Mouse (Mus musculus) embryonic facial prominence, embryonic 10.5 days (tissue): ENCODE data around the gene Calcoco2. TPM values are rescaled to one million over a fixed set of nuclear protein-coding genes. Genes with fewer than 3 reads are reported as not detected.
"Not testable (repeated sequence)": the region's sequence is repeated elsewhere in the genome, so short reads cannot be mapped to it uniquely, and the experiment has no call there.

Experiments used
- DNase-seq: peaks from one replicate; pipeline ENCODE4 v3.0.0-alpha.2; 2017; ENCODE audit warnings: low spot score
- H3K27ac ChIP-seq: fragments of 300-500 bp; sonication (generic); replicated peaks from 2 replicates; pipeline ENCODE4 v1.5.1; 2016; ENCODE audit warnings: mild to moderate bottlenecking
- H3K27me3 ChIP-seq: fragments of 300-500 bp; sonication (generic); replicated peaks from 2 replicates; pipeline ENCODE4 v1.6.1; 2016; ENCODE audit warnings: low read depth, mild to moderate bottlenecking; ENCODE audit not compliant: poor library complexity, severe bottlenecking
- H3K36me3 ChIP-seq: fragments of 300-500 bp; sonication (generic); replicated peaks from 2 replicates; pipeline ENCODE4 v1.6.1; 2016; ENCODE audit warnings: mild to moderate bottlenecking, moderate library complexity
- H3K4me1 ChIP-seq: fragments of 300-500 bp; sonication (generic); 2 replicates; pipeline ENCODE4 v1.6.1; 2016
- H3K4me3 ChIP-seq: fragments of 300-500 bp; sonication (generic); 2 replicates; pipeline ENCODE4 v1.5.1; 2016; ENCODE audit warnings: mild to moderate bottlenecking, moderate library complexity
- H3K9me3 ChIP-seq: fragments of 300-500 bp; sonication (generic); 2 replicates; pipeline ENCODE4 v1.6.1; 2016; ENCODE audit warnings: mild to moderate bottlenecking
- WGBS: fragments of 180-500 bp; shearing (Covaris S2); methylation state at CpG from one replicate; pipeline ENCODE4 v1.1.7; 2016; 5-methylcytosine and 5-hydroxymethylcytosine counted together
- polyA plus RNA-seq: library from polyadenylated mRNA; unstranded; fragments of >200 nt; fragmentation: Nextera tagmentation; extraction: Ambion mirVana; gene quantifications from 2 replicates; pipeline ENCODE4 v1.2.1, GENCODE M21; 2016

Gene Calcoco2
- polyA plus RNA-seq, 1 experiment from 2014 or later = not detected

DNA sequence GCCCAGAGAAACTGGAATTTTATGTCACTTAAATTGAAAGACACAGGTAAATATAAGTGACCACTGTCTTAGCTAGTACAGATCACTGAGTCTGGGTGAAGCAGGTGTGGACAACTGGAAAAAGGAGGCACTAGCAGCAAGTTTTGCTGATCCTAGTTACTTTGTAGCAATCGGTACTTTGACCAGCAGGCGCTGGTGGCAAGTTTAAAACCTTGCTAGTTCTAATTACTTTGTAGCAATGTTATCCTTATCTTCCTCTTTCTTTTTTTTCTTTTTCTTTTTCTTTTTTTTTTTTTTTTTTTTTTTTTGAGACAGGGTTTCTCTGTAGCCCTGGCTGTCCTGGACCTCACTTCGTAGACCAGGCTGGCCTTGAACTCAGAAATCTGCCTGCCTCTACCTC, 4.4 kb upstream of the Calcoco2 start:
- Histone ChIP-seq H3K36me3 (no peaks in the 10 kb centered on the region), H3K4me3 (no peak overlapping the region), H3K27ac (no peak overlapping the region), H3K4me1 (no peaks in the 10 kb centered on the region), H3K27me3 (peaks cover 11% of the 10 kb centered on the region), H3K9me3 (no peaks in the 10 kb centered on the region)
- DNase-seq = no peak
- WGBS = 90% methylated on average over 3 of the region's 3 CpGs

GRCm38 (mm10) chr11:96115416-96115815, 3.7 kb upstream of the Calcoco2 start:
- Histone ChIP-seq H3K27me3 (peaks cover 8% of the 10 kb centered on the region), H3K4me1 (no peaks in the 10 kb centered on the region), H3K4me3 (no peak overlapping the region), H3K27ac (no peak overlapping the region), H3K36me3 (no peaks in the 10 kb centered on the region), H3K9me3 (no peaks in the 10 kb centered on the region)
- DNase-seq = no peak
- WGBS = 91% methylated on average over 6 of the region's 6 CpGs

GRCm38 (mm10) chr11:96114077-96114476, 2.3 kb upstream of the Calcoco2 start:
- no peaks in the 10 kb centered on the region for H3K27me3 ChIP-seq
- 63% methylated on average over 2 of the region's 2 CpGs for WGBS

GRCm38 (mm10) chr11:96110950-96111349, 814 bp downstream of the Calcoco2 start:
- not testable (repeated sequence) for H3K27ac ChIP-seq, H3K9me3 ChIP-seq, H3K4me1 ChIP-seq, DNase-seq, H3K36me3 ChIP-seq, H3K27me3 ChIP-seq, H3K4me3 ChIP-seq
- 54% methylated on average over 2 of the region's 2 CpGs for WGBS

More at GRCm38 (mm10) chr11:96114077-96114476, 2.3 kb upstream of the Calcoco2 start:
- no peaks in the 10 kb centered on the region for H3K36me3 ChIP-seq
- no peaks in the 10 kb centered on the region for H3K4me1 ChIP-seq
- DNase-seq = no peak
- H3K27ac ChIP-seq = no peak overlapping the region
- no peaks in the 10 kb centered on the region for H3K9me3 ChIP-seq
- H3K4me3 ChIP-seq = no peak overlapping the region

GRCm38 (mm10) chr11:96108376-96108775, 3.4 kb downstream of the Calcoco2 start:
- no peak for DNase-seq
- no peaks in the 10 kb centered on the region for H3K9me3 ChIP-seq
- H3K36me3 ChIP-seq = no peaks in the 10 kb centered on the region
- WGBS = 84% methylated on average over 1 of the region's 1 CpGs
- H3K4me3 ChIP-seq = no peak overlapping the region
- H3K4me1 ChIP-seq = no peaks in the 10 kb centered on the region
- no peak overlapping the region for H3K27ac ChIP-seq
- H3K27me3 ChIP-seq = no peaks in the 10 kb centered on the region

DNA sequence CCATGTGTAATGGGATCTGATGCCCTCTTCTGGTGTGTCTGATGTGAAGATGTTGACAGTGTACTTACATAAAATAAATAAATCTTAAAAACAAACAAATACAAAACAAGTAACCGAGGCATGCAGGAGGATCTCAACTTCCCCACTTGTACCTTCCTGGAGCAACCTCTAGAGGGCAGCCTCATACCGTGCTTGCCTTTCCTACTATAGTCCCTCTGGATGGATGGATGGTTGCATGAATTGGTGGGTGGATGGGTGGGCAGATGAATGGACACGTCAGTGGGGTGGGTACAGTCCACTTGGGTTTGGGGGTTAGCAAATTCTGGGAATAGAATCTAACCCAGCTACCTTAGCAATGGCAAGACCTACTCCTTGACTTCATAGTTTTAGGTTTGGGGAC, 18.4 kb downstream of the Calcoco2 start:
- DNase-seq = peak; percentile 57
- Histone ChIP-seq H3K9me3 (no peaks in the 10 kb centered on the region), H3K27ac (no peak overlapping the region), H3K4me3 (no peak overlapping the region), H3K36me3 (no peaks in the 10 kb centered on the region), H3K27me3 (peaks cover 13% of the 10 kb centered on the region), H3K4me1 (no peaks in the 10 kb centered on the region)
- 12% methylated on average over 3 of the region's 3 CpGs for WGBS

DNA sequence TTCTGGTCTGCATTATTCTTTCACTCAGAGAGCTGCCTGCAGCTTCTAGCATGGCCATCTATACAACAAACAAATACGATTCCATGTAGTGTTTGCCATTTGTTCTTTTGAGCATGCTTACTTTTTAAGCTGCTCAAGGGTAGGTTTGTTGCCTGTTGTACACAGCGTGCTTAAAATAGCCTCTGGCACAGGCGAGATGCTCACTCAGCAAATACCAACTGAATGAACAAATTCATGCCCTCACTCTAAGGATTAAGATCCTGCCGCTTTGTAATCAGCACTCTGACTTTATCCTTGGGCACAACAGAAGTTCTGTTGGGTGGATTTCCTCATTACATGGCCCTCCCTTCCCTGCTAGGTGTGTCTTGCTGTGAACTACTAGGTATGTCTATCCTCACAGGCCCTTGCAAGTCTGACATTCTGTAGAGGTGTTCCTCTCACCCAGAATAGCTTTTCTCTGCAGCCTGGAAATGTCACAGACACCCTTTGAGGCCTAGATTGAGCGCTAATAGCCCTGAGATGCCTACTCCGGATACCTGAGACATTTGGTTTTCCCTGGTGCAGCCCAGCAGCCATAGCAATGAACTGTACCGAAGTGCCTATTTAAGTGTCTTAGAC, 19.0 kb downstream of the Calcoco2 start:
- Histone ChIP-seq H3K27ac (no peak overlapping the region), H3K9me3 (0 out of 2 replicates have a peak, but pooled peaks cover under 1% of the 10 kb centered on the region), H3K36me3 (no peaks in the 10 kb centered on the region), H3K4me1 (no peaks in the 10 kb centered on the region), H3K4me3 (no peak overlapping the region), H3K27me3 (peaks cover 8% of the 10 kb centered on the region)
- WGBS = 46% methylated on average over 7 of the region's 7 CpGs
- DNase-seq = no peak

DNA sequence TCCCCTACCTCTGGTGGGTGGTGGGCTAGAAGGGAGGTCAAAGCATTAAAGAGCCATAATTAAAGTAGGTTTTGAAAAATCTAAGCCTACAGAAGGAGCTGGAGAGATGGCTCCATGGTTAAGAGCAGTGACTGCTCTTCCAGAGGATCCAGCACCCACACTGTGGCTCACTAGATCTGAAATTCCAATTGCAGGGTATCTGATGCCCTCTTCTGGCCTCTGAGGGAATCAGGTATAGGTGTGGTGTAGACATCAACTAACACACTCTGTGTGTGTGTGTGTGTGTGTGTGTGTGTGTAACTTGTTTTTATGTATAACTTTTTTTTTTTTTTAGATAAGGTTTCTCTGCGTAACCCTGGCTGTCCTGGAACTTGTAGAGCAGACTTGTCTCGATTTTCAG, 20.7 kb downstream of the Calcoco2 start:
- H3K27me3 ChIP-seq = no peaks in the 10 kb centered on the region
- H3K4me3 ChIP-seq = no peak overlapping the region
- WGBS = 55% methylated on average over 2 of the region's 2 CpGs
- H3K4me1 ChIP-seq = no peaks in the 10 kb centered on the region
- H3K27ac ChIP-seq = no peak overlapping the region
- H3K36me3 ChIP-seq = no peaks in the 10 kb centered on the region
- peak; percentile 26 for DNase-seq
- H3K9me3 ChIP-seq = 0 out of 2 replicates have a peak, but pooled peaks cover 3% of the 10 kb centered on the region

GRCm38 (mm10) chr11:96087981-96088380, 23.8 kb downstream of the Calcoco2 start:
- H3K36me3 ChIP-seq = no peaks in the 10 kb centered on the region
- no peak overlapping the region for H3K27ac ChIP-seq
- H3K4me1 ChIP-seq = no peaks in the 10 kb centered on the region
- WGBS = 89% methylated on average over 6 of the region's 6 CpGs
- H3K9me3 ChIP-seq = 0 out of 2 replicates have a peak, but pooled peaks cover 3% of the 10 kb centered on the region
- no peak overlapping the region for H3K4me3 ChIP-seq
- no peak for DNase-seq
- no peaks in the 10 kb centered on the region for H3K27me3 ChIP-seq

DNA sequence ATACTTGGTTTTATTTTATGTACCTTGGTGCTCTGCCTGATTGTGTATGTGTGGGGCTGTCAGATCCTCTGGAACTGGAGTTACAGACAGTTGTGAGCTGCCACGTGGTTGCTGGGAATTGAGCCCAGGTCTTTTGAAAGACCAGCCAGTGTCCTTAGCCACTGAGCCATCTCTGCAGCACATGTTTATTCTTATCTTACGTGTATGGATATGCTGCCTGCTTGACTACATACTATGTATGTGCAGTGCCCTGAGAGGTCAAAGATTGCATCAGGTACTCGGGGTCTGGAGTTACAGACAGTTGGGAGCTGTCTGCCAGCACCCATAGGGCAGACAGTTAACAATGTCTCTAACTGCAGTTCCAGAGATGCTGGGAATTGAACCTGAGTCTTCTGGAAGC, 29.1 kb downstream of the Calcoco2 start:
- WGBS = 78% methylated on average over 3 of the region's 3 CpGs
- Histone ChIP-seq H3K9me3 (0 out of 2 replicates have a peak, but pooled peaks cover under 1% of the 10 kb centered on the region), H3K4me1 (no peaks in the 10 kb centered on the region), H3K27me3 (no peaks in the 10 kb centered on the region), H3K4me3 (no peak overlapping the region), H3K36me3 (no peaks in the 10 kb centered on the region), H3K27ac (no peak overlapping the region)
- no peak for DNase-seq

- Histone ChIP-seq H3K4me1 (peaks cover 2% of the 10 kb centered on the region; the same call in 1 of the 2 replicates), H3K4me3 (no peak overlapping the region), H3K9me3 (no peaks in the 10 kb centered on the region), H3K27me3 (no peaks in the 10 kb centered on the region), H3K36me3 (no peaks in the 10 kb centered on the region), H3K27ac (no peak overlapping the region)
- DNase-seq = no peak
- WGBS = 82% methylated on average over 5 of the region's 5 CpGs
These were observed 31.0 kb downstream of the Calcoco2 start for GRCm38 (mm10) chr11:96080736-96081135.

- Histone ChIP-seq H3K4me3 (peak overlapping the region; percentile 84), H3K36me3 (peaks cover 17% of the 10 kb centered on the region), H3K27ac (peak overlapping the region; percentile 79), H3K4me1 (peaks cover 21% of the 10 kb centered on the region), H3K9me3 (no peaks in the 10 kb centered on the region), H3K27me3 (no peaks in the 10 kb centered on the region)
- 68% methylated on average over 13 of the region's 13 CpGs for WGBS
- no peak for DNase-seq
These were observed 35.3 kb downstream of the Calcoco2 start for GRCm38 (mm10) chr11:96076221-96077105.
